Mouse (Mus musculus): Measurements from ENCODE around the gene Dlec1.

Dlec1 gene

GRCm38 (mm10) chr9:119101992-119102782 lies at the start of gene Dlec1:
Dlec1 (plus strand) TSS chr9:119102478.
- DNase-seq (ENCODE audit: low spot score): peak; percentile 96

GRCm38 (mm10) chr9:119053964-119054576 lies 48.2 kb upstream of the Dlec1 start:
- DNase-seq (ENCODE audit: low spot score): no peak

- no peak for DNase-seq (ENCODE audit: low spot score)
Measured at GRCm38 (mm10) chr9:119055336-119055735, 46.9 kb upstream of the Dlec1 start.

GRCm38 (mm10) chr9:119058245-119058644 lies 44.0 kb upstream of the Dlec1 start:
- DNase-seq (ENCODE audit: low spot score): no peak

GRCm38 (mm10) chr9:119060701-119061100 lies 41.6 kb upstream of the Dlec1 start:
- DNase-seq (ENCODE audit: low spot score): no peak

- DNase-seq (ENCODE audit: low spot score): no peak
Measured at GRCm38 (mm10) chr9:119063036-119063644, 39.1 kb upstream of the Dlec1 start.

- no peak for DNase-seq (ENCODE audit: low spot score)
Measured at GRCm38 (mm10) chr9:119064296-119064695, 38.0 kb upstream of the Dlec1 start.

GRCm38 (mm10) chr9:119067601-119068000 lies 34.7 kb upstream of the Dlec1 start:
- DNase-seq (ENCODE audit: low spot score): peak; percentile 85

- no peak for DNase-seq (ENCODE audit: low spot score)
Measured at GRCm38 (mm10) chr9:119068266-119068665, 34.0 kb upstream of the Dlec1 start.

- DNase-seq (ENCODE audit: low spot score): no peak
Measured at GRCm38 (mm10) chr9:119070173-119070825, 32.0 kb upstream of the Dlec1 start.

GRCm38 (mm10) chr9:119071786-119072185 lies 30.5 kb upstream of the Dlec1 start:
- DNase-seq (ENCODE audit: low spot score): no peak

GRCm38 (mm10) chr9:119073184-119073895 lies 28.9 kb upstream of the Dlec1 start:
- DNase-seq (ENCODE audit: low spot score): no peak

GRCm38 (mm10) chr9:119075685-119076084 lies 26.6 kb upstream of the Dlec1 start:
- no peak for DNase-seq (ENCODE audit: low spot score)

GRCm38 (mm10) chr9:119080040-119080675 lies 22.1 kb upstream of the Dlec1 start:
- DNase-seq (ENCODE audit: low spot score): no peak

GRCm38 (mm10) chr9:119082039-119082438 lies 20.2 kb upstream of the Dlec1 start:
- peak; percentile 59 for DNase-seq (ENCODE audit: low spot score)

GRCm38 (mm10) chr9:119082656-119083430 lies 19.4 kb upstream of the Dlec1 start:
- DNase-seq (ENCODE audit: low spot score): peak; percentile 40

- no peak for DNase-seq (ENCODE audit: low spot score)
Measured at GRCm38 (mm10) chr9:119083966-119084365, 18.3 kb upstream of the Dlec1 start.

- DNase-seq (ENCODE audit: low spot score): no peak
Measured at GRCm38 (mm10) chr9:119086451-119086850, 15.8 kb upstream of the Dlec1 start.

GRCm38 (mm10) chr9:119087309-119087708 lies 15.0 kb upstream of the Dlec1 start:
- DNase-seq (ENCODE audit: low spot score): no peak

GRCm38 (mm10) chr9:119088148-119088801 lies 14.0 kb upstream of the Dlec1 start:
- DNase-seq (ENCODE audit: low spot score): peak; percentile 82
